Comparison of ENCODE assay signal across 8 mouse cellular contexts in the genomic region with DNA sequence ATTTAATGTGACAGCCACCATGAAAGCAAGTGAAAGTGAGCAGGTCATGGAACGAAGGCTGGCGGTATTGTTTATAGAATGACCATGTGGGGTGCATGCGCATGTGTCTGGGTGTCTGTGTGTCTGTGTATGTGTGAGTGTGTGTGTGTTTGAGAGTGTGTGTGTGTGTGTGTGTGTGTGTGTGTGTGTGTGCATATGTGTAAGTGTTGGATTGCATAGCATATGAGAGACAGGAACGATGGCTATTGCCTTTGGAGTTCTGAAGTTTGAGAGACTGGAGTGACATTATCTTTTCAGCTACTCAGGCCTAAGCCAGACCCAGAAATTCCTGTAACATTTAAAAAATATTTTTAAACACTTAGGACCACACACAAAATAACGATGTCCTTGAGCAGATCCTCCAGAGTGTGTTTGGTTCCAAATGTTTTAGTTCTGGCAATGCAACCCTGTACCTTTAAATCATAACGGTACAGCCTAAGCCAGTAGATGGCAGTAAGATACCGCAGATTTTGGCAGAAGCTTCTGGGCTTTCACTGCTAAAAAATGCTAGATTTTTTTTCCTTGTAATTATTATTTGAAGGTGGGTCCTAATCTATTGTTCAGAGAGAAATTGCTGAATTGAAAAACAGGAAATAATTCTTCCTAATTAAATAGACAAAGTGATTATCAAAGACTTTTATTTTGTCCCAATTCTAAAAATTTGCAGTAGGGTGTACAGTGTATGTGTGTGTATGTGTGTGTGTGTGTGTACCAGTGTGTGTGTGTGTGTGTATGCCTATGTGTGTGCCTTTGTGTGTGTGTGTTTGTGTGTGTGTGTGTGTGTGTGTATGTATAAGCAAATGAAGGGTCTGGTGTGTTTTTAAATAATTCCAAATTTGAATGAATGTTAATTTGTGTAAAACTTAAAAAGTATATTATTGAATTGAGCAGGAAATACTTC.
DNase-seq lines count a peak whose midpoint lies in the region; ATAC-seq and TF ChIP-seq lines count a peak whose summit lies in the region.

No protein-coding gene starts in this region.

- no peaks in the 10 kb centered on the region for H3K9me3 ChIP-seq in forebrain, embryonic 11.5 days (ENCODE audit: control insufficient read depth, low read length)
- H3K9me3 ChIP-seq in kidney, postnatal 0 days (replicated peaks; ENCODE audit: low read length): no peaks in the 10 kb centered on the region
- H3K9me3 ChIP-seq in lung, embryonic 16.5 days (ENCODE audit: control insufficient read depth, low read length): no peaks in the 10 kb centered on the region

- no peak overlapping the region for H3K9ac ChIP-seq in forebrain, embryonic 11.5 days (ENCODE audit: low read length)
- no peak overlapping the region for H3K9ac ChIP-seq in kidney, postnatal 0 days (ENCODE audit: low read depth, low read length)
- H3K9ac ChIP-seq in lung, embryonic 16.5 days (ENCODE audit: low read length): no peak overlapping the region

- peak; percentile 86 for ATAC-seq in Patski
- peak; percentile 68 for ATAC-seq in forebrain, embryonic 11.5 days (replicated peaks; ENCODE audit: low FRiP score)
- ATAC-seq in kidney, postnatal 0 days (replicated peaks; ENCODE audit: low FRiP score, low read depth): no peak
- peak; percentile 77 for ATAC-seq in lung, embryonic 16.5 days (ENCODE audit: low read depth)

- H3K27ac ChIP-seq in forebrain, embryonic 11.5 days (ENCODE audit: low read depth, low read length): 0 out of 2 replicates have a peak overlapping the region, but pooled peaks have one; percentile 41
- no peak overlapping the region for H3K27ac ChIP-seq in kidney, postnatal 0 days
- H3K27ac ChIP-seq in lung, embryonic 16.5 days (ENCODE audit: low read length): no peak overlapping the region

- CTCF ChIA-PET in Patski (lab: Charles Lee): no interaction called here

- TF ChIP-seq CTCF in Patski (IDR thresholded peaks at IDR 0.05): peak; percentile 61
- TF ChIP-seq CTCF in kidney, postnatal 0 days (IDR thresholded peaks at IDR 0.05; ENCODE audit: low read depth): peak; percentile 83

- intact Hi-C loops in heart, postnatal 10 days (cut with DNase I): loop anchor here (5.0 kb wide), 1 partner anchor 1360 kb away; no protein-coding TSS in a partner anchor
- intact Hi-C loops in heart, postnatal 36 days (cut with DNase I): loop anchor here (5.0 kb wide), 1 partner anchor 1355 kb away; no protein-coding TSS in a partner anchor

- 60% methylated on average over 7 of the region's 7 CpGs for WGBS in forebrain, embryonic 11.5 days
- WGBS in kidney, postnatal 0 days: 49% methylated on average over 7 of the region's 7 CpGs
- WGBS in lung, embryonic 16.5 days: 40% methylated on average over 7 of the region's 7 CpGs

- peak; percentile 20 to 33 for DNase-seq in heart, postnatal 10 days
- no peak for DNase-seq in heart, postnatal 36 days
- no peak for DNase-seq in Patski (ENCODE audit: low read depth, low spot score)
- DNase-seq in forebrain, embryonic 11.5 days (ENCODE audit: low spot score): no peak
- DNase-seq in kidney, postnatal 0 days (ENCODE audit: low spot score): peak; percentile 93
- peak; percentile 16 for DNase-seq in skeletal muscle tissue, adult 2 months (ENCODE audit: low read depth, low spot score)
- no peak for DNase-seq in thymus, adult 18-20 months

- in situ Hi-C loops in Patski (cut with MboI; ENCODE audit: low pct_unique_long_range_greater_than_20kb): no loop called here

- H3K4me1 ChIP-seq in forebrain, embryonic 11.5 days (replicated peaks; ENCODE audit: control insufficient read depth, insufficient read depth, low read length): no peaks in the 10 kb centered on the region; the same call in 1 of the 2 replicates
- H3K4me1 ChIP-seq in kidney, postnatal 0 days (replicated peaks; ENCODE audit: insufficient read depth, low read length): 0 out of 2 replicates have a peak, but pooled peaks cover 5% of the 10 kb centered on the region
- peaks cover 5% of the 10 kb centered on the region for H3K4me1 ChIP-seq in lung, embryonic 16.5 days (replicated peaks; ENCODE audit: control insufficient read depth, insufficient read depth, low read length)

- POLR2A ChIA-PET in Patski (lab: Charles Lee): no interaction called here

- H3K27me3 ChIP-seq in Patski: peaks cover 15% of the 10 kb centered on the region
- no peaks in the 10 kb centered on the region for H3K27me3 ChIP-seq in forebrain, embryonic 11.5 days (ENCODE audit: control insufficient read depth, insufficient read depth, low read length)
- no peaks in the 10 kb centered on the region for H3K27me3 ChIP-seq in kidney, postnatal 0 days (ENCODE audit: insufficient read depth, low read length)
- no peaks in the 10 kb centered on the region for H3K27me3 ChIP-seq in lung, embryonic 16.5 days (ENCODE audit: control insufficient read depth, insufficient read depth, low read depth, low read length)

- no peaks in the 10 kb centered on the region for H3K36me3 ChIP-seq in forebrain, embryonic 11.5 days (ENCODE audit: control insufficient read depth, insufficient read depth, low read length)
- H3K36me3 ChIP-seq in kidney, postnatal 0 days (ENCODE audit: insufficient read depth, low read length): no peaks in the 10 kb centered on the region
- no peaks in the 10 kb centered on the region for H3K36me3 ChIP-seq in lung, embryonic 16.5 days (ENCODE audit: control insufficient read depth, insufficient read depth, low read length)

- H3K4me2 ChIP-seq in forebrain, embryonic 11.5 days (ENCODE audit: low read depth, low read length, severe bottlenecking): no peak overlapping the region
- H3K4me2 ChIP-seq in kidney, postnatal 0 days (ENCODE audit: low read length): no peak overlapping the region
- no peak overlapping the region for H3K4me2 ChIP-seq in lung, embryonic 16.5 days (ENCODE audit: low read depth, low read length)

- no peak overlapping the region for H3K4me3 ChIP-seq in forebrain, embryonic 11.5 days (ENCODE audit: low read depth, low read length)
- no peak overlapping the region for H3K4me3 ChIP-seq in kidney, postnatal 0 days (replicated peaks; ENCODE audit: low read depth, low read length)
- H3K4me3 ChIP-seq in lung, embryonic 16.5 days (ENCODE audit: low read length): no peak overlapping the region

Comparison
In these comparisons a context has a peak if more than half of its experiments do, and no peak if none do; other contexts are left out.
1. DNase-seq: peak in heart, postnatal 10 days (2 of 2), kidney, postnatal 0 days (single experiment) and skeletal muscle tissue, adult 2 months (single experiment); none in heart, postnatal 36 days (0 of 2), Patski (single experiment), forebrain, embryonic 11.5 days (single experiment) and thymus, adult 18-20 months (0 of 2).